Mouse (Mus musculus): Measurements from ENCODE around the gene Arhgef38.

The Arhgef38 gene

DNA sequence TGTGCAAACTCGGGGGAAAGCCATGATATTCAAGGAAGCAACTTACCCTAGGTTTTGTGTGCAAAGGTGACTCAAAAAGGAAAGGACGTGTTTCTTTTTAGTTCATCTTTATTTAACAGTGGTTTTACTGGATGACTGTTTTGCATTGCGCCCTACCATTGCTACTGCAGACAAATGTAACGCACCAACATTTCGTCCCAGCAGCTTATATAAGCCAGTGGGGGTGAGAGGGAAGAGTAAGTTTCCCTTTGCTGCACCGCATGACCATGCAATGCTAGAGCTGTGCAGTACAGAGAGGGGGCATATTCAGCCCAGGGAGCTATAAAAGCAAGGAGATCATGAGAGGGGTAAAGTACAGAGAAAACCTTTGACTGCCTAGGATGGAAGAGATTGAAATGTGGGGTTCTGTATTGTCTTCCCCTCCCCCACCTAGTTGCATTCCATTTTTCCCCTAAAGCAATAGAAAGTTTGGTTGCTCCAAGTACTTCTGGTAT is 70.8 kb downstream of the Arhgef38 start:
- no peak for DNase-seq

DNA sequence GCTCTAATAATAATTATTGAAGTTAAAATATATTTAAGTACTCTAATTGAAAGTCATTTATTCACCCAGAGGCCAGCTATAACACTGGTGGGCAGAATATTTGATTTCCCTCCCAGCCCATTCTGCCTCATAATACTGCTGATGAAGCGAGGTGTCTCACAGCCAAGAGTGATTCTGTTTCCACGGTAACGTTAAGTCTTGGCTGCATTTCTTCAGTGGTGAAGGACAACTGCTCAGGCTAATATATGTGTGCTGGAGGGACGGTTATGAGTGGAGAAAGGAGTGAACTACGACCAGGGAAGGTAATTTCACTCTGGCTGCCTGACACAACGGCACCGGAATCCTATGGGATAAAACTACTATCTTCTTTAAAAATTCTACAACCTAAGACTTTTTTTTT is 71.6 kb downstream of the Arhgef38 start:
- no peak for DNase-seq

DNA sequence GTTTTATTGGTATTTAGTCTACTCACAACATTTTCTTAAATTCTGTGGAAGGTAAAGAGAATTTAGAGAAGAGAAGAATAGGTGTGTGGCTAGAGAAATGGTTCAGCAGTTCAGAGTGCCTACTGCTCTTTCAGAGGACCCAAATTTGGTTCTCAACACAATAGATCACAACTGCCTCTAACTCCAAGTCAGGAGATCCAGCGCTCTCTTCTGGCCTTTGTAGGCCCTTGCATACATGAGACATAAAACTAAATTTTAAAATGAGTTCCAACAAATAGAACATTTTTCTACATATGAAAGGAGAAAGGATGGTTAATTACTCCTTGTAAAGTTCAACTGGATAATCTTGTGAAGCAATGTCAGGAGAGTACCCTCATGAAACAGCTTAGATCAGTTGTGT is 73.3 kb downstream of the Arhgef38 start:
- DNase-seq, result no peak

DNA sequence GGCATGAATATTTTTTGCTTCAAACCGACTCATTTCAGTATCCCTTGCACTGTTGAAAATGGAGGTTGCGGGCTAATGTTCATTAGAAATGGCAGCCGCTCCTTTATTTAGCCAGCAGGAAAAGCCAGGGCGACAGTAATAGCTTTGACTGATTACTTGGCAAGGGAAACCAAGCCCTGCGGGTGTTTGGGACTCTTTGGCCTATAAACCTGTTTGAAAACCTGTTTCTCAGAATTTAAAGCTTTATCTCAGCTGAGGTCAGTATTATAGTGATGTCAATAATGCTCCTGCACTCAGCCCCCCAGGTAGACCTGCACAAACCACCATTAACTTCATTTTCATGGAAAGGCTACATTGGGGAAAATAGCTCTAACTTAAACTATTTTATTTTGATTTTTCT is 76.5 kb downstream of the Arhgef38 start:
- DNase-seq, result peak; percentile 33

DNA sequence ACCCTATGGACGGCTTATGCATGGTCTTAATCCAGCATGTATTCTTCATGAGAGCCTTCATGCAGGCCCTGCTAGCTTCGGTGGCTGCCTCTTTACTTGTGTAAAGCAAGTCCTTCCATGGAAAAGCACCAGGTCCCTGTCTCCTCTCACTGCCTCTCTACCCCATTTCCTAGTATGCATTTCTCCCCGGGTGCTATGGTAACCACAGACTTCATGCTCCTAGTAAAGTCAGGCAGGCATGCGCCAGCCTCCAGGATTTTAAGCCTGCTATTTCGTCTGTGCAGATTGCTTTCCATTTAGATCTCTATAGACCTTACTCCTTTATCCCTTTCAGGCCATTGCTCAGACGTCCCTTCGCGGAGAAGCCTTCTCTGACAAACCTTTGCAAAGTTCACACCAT is 80.1 kb downstream of the Arhgef38 start:
- DNase-seq, result no peak

DNA sequence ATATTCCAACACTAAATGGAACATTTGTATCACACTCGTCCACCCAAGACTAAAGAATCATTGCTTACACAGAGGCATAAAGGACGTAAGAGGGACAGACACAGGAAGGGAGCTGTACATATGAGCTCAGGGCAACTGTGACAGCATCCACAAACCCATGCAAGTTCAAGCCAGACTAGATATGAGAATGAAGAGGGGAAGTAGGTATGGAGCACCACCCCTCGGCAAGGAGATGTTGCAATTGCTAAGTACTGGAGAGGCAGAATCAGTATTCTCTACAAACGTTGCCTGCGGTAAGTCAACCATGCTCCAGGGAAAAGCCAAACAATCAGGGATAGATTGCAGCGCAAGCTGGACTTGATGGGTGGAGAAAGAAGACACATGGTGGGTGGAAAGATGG is 81.1 kb downstream of the Arhgef38 start:
- DNase-seq, result no peak

DNA sequence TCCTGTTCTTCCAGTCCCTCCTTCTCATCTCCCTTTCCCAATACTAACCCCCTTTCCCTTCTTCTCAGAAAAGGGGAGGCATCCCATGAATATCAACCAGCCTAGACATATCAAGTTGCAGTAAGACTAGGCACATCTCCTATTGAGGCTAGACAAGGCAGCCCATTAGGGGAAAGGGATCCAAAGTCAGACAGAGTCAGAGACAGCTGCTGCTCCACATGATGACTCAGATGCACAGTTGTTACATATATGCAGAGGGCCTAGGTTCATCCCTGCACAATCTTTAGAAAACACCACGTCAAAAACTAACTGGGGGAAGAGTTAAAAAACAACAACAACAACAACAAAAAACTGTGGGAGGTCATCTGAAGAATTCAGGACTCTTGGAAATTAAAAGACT is 81.9 kb downstream of the Arhgef38 start:
- DNase-seq, result no peak

DNA sequence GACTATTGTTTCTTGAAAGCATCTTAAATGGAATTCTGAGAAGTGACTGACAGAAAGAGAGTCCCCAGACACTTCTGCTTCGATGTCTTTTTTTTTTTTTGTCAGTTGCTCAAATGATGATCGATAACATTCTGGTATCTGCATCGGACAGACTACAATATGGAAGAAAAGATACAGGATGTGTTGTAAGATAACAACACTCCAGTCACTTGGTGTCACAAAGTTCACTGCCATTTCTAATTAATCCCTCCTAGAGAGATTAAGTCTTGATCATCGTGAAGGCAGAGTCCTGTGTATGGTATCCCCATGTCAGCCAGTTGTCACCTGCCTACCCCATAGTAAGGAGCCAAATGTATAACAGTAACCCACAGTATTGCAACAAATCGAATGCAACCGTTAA is 83.1 kb downstream of the Arhgef38 start:
- DNase-seq, result no peak

DNA sequence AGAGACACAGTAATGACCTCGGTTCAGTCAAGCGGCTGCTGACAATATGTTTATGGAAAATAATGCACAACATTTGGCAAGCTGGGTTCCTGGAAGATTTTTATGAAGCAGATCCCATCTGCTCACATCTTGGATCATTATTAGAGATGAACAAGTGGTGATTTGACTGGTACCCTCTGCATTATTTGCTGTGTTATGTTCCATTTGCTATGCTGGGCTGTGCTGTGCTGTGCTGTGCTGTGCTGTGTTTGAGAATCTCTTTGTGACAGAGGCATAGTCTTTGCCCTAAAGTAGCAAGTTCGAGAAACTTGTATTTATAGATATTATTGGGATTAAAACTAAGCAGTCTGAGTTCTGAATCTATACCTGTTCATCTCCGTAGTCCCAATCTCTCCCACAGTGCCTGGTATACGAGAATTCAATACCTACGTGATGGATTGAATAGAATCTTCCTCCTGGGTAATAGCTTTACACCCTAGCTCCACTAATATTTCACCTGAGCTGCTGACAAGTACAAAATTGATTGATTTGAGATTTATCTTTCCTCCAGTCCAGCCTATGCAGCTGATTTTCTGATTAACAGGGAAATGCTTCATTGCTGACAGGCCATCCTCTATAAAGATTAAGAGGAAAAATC is 90.1 kb downstream of the Arhgef38 start:
- no peak for DNase-seq

DNA sequence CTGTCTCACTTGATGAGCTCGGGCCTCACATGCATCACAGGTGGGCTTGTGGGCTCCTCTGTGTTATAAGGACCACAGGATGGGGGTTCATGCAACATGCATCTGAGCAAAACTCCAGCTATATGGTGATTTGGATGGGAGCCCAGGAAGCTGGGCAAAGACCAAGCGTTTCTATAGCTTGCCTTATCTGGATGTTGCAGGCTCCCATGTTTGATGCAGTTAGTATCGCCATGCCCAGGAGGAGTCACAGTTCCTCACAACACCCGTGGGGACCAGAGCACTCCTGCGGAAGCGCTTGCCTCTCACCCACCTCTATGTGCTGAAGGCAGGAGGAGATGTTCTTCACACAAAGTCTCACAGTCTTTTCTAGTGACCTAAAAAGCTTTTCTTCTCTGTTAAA is 92.9 kb downstream of the Arhgef38 start:
- DNase-seq, result no peak

DNA sequence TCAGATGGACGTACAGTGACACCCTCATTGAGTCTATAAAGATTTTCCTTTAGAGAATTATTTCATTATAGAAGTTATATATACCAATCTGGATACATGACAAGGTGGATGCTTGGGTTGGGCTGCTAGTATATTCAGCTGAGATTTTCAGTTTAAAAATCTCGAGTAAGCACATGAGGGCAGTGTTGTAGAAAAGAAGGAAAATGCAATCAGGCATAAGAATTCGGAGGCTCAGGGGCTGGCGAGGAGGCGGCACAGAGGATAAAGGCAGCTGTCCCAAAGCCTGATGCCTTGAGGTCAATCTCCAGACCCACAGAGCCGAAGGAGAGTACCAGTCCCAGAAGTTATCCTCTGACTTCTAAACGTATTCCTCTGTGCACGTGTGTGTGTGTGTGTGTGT is 102.1 kb downstream of the Arhgef38 start:
- DNase-seq, result no peak

DNA sequence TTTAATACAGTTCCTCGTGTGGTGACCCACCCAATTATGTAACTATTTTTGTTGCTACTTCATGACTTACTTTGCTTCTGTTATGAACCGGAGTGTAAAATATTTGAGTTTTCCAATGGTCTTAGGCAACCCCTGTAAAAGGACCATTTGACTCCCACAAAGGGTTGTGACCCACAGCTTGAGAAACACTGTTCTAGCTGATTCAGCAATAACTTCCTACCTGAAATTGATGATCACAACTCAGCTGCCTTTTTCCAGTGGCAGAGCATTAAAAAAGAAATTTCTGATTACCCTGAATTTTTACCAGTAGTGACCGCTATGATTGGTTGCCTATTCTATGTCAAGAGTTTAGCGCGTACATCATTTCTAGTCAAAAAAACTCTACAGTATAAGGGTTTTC is 103.4 kb downstream of the Arhgef38 start:
- no peak for DNase-seq

DNA sequence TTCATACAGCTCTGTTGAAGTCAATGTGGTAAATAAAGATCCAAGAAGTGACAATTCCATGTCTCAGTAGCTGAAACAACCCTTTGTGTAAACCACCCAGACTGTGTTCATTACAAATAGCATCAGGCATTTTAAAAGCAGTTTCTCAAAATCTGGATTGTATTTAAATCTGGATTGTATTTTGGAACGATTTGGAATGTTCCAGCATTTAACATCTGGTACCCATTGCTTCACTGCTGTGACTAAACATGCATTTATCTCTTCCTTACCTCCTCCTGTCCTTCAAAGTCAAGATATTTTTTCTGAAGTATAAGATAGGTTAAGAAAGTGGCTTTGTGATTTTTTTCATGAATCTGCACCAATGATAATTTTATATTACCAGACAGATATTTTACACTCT is 121.5 kb downstream of the Arhgef38 start:
- no peak for DNase-seq

DNA sequence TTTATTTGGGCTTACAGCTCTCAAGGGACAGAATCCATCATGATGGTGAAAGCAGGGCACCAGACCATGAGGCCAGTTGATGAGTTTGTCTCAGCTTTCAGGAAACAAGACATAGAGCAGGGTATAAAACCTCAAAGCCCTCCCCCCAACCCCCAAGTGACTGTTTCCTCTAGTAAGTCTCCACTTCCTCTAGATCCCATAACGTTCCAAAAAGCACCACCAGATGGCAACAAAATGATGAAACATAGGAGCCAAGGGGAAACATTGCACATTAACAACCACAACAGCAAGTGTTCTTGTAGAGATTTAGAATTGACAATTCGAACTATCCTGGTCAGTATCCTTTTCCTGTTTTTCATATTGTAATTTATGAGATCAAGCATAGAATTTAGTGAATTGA is 123.0 kb downstream of the Arhgef38 start:
- DNase-seq, result no peak

DNA sequence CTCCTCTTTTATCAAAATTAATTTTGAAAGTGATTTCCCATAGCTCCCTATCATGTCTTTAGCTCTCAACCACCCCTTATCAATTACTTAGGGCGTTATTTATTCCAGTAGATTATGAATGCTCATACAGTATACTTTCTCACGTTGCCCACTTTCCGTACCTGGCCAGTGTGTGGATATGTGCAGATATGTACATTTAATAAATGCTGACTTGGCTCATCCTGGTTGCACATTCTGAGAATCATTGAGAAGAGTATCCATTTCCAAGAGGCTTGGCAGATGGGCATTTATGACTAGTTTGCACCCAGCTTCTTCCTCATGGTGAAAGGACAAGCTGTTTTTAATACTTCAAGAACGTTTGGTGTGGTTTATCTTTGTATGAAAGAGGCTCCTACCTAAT is 124.9 kb downstream of the Arhgef38 start:
- DNase-seq, result no peak

DNA sequence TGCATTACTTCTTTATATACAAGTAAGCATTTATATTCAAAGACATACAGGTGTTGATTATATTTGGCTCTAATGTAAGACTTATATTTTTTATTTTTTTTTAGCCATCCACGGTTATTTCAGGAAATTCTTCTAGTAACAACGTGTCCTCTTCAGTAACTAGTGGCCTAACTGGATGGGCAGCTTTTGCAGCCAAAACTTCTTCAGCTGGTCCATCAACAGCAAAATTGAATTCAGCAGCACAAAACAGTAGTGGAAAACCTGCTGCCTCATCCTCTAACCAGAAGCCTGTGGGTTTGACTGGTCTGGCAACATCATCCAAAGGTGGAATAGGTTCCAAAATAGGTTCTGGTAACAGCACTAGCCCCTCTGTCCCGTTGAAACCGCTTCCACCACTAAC is 126.0 kb downstream of the Arhgef38 start:
- no peak for DNase-seq

DNA sequence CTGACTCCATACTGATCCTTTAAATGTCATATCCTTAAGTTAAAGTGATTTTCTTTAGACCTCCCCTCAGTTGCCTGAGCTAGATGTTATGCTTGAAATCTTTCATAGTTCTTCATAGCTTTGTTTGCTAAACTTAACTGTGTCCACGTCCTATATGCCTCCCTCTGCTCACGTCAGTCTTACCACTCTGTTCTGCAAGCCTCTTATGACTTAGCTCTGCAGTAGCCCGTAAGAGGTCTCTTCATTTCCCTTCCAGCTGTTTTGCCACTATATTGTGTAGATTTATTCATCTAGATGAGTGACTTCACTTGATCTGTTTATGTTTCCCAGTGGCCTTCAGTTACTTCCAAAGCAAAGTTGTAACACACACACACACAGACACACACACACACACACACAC is 130.3 kb downstream of the Arhgef38 start:
- no peak for DNase-seq

DNA sequence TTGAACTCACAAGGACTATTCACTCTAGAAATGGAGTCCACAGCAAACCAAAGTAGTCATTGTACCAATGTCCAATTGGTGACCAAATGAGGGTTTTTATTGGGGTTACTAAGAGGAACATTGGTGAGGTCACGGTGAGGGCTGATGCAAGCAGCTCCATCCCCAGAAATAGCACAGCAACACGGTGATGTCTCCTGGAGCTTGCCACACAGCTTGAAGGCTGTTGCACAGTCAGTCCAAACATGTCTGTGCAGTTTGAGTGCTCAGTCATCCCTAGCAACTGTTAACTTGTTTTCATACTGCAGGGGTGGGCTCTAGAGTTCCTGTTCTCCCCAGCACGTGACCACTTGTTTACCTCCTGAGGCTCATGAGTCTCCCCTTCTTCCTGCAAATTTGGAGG is 131.0 kb downstream of the Arhgef38 start:
- DNase-seq, result no peak

DNA sequence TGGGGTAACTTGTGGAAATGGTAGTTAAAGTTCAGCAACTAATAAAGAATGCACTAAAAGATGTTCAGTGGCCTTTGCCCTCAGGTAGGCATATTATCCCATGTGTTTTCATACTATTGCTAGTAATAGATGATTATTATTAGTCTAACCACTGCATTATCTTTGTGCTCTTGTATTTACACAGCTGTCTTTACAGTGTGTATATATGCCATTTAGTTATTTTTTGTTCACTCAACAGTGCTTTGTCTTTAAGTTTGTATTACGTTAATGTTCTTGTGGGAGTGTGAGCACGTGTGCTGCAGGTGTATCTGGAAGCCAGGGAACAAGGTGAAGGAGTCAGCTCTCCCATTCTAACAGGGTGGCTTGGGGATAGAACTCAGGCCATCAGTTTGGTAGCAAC is 135.8 kb downstream of the Arhgef38 start:
- DNase-seq, result no peak

DNA sequence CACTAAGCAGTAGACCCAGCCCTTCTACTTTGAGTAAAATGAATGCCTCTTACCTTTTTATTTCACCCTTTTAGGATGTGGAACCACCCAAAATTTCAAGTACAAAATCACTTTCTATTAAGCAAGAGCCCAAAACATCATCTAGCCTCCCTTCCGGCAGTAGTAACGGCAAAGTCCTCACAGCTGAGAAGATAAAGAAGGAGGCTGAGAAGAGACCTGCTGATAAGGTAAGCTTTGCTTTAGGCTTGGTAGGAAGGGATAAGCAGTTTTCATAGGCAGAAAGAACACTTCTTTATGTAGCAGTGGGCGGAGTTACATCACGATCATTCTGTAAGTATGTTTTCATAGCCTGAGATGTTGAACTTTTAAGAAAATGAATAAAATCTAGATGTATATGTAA is 136.4 kb downstream of the Arhgef38 start:
- no peak for DNase-seq

DNA sequence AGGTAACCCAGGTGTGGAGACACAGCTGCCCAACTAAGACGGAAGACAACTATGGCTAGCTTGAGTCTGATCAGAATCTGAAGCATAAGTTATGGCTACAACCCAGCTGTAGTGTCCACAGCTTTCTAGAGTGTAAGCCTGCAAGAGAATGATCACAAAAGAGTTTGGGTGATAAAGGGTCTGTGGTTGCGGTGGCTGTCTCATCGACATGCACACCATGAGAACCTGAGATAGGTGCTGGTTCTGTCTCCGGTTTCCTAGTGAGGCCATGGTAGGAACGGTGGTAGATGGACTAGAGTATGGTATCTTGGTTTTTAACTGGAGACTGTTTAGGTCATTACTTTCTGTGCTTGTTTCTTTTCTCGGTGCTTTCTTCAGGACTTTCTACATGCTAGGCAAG is 136.8 kb downstream of the Arhgef38 start:
- no peak for DNase-seq

DNA sequence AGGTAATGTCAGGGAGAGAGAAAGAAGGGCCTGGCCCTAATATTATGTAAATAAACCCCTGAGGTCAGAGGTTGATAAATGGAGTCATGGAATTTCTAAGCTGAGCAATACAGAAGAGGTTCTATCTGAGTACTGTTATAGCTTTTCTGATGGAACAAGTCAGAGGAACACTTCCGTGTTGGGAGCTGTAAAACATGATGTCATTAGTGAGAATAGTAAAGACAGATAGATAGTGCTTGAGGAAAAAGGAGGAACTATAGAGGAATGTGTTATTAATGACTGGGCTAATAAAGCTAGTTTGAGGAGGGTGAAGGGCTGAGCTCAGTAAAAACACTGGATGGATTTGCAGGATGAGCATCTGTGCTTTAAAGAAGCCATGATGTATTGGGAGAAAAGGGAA is 140.4 kb downstream of the Arhgef38 start:
- no peak for DNase-seq

DNA sequence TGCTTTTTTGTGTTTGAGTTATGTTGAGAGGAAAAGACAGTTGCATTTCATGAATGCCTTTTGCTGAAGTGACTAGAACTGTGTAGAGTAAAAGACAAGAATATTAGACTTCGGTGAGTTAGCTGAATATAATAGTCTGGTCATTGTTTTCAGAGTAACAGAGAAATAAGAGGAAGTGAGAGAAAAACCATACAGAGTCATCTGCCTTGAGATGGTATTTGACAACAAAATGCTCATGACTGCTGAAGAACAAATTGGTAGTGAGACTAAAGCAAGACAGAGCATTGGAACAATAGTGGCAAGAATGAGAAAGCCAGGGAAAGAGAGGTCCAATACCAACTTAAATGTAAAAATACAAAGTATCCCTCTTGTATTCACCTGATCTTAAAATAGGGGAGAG is 141.8 kb downstream of the Arhgef38 start:
- no peak for DNase-seq

DNA sequence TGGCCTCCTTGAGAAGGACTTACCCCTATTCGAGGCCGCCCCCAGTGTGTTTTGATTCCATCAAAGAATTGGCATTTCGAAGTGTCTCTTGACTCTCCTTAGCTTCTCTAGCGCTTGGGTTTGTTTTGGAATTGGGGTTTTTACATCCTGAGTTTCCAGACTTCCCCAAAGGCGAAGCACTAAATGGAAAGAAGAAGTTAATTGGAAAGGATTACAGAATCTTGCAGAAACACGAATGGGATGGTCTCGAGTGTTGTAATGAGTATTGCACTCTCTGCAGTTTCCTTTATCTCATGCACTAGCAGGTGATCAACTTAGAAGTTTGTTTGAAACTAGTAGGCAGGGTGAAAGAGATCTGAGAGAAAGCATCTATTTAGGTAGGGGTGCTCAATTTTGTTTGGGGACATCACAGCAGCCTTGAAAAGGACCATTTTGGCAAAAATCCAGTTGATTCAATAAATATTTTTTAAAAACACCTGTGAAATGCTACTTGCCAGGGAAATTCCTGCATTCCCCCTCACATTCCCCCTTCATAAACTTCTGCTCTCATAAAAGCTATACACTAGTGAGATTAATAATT is 142.4 kb downstream of the Arhgef38 start:
- DNase-seq, result no peak

DNA sequence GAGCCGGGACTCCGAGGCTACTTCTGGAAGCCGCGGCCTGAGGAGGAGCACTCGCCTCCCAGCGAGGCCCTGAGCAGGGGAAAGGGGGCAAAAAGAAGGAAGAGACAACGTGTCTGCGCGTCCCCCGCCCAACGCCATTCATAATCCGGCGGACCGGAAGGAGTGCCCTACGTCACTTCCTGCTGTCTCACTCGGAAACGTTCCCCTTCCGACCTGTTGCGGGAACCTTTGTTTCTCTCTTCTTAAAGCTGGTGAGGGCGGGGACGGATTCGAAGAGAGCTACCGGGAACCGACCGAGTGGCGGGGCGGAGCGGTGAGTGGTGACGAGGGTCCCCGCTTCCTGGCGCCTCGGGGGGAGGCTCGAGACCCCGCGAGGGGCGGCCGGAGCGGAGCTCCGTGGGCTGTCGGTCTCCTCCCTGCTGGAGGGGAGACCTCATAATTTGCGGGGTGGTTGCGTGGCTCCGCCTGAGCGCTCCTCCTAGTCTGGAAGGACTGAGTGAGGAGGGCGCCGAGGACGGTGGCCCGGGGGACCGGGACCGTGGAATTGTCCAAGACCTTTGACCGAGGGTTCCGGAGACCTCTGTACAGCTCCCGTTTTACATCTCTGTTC is 143.0 kb downstream of the Arhgef38 start, which contains the start of the genes Ints12 and Gstcd:
Gene Ints12, plus strand, starts transcription at position 177 of the 610 bp plus-strand sequence.
Gene Gstcd, minus strand, starts transcription at position 370 of the 610 bp plus-strand sequence.
- peak; percentile 92 for DNase-seq

Measured in cerebellum, adult 11-12 months (tissue).